Mouse (Mus musculus) lung, embryonic 14.5 days (tissue): ENCODE data around the gene Ctsd. TPM values are rescaled to one million over a fixed set of nuclear protein-coding genes. Genes with fewer than 3 reads are reported as not detected.
"Not testable (repeated sequence)": the region's sequence is repeated elsewhere in the genome, so short reads cannot be mapped to it uniquely, and the experiment has no call there.

Experiments
- ATAC-seq: fragments of 200-750 bp; cut with Nextera tagmentation; 2 replicates; pipeline ENCODE4 v1.8.0; 2017; ENCODE audit warnings: mild to moderate bottlenecking, moderate TSS enrichment, moderate library complexity; ENCODE audit not compliant: insufficient read depth
- DNase-seq: peaks from one replicate; pipeline ENCODE4 v3.0.0-alpha.2; 2015
- H3K27ac ChIP-seq: fragments of 300-500 bp; sonication (generic); 2 replicates; pipeline ENCODE4 v1.5.1; 2014; ENCODE audit warnings: low read depth, mild to moderate bottlenecking, moderate library complexity
- H3K27me3 ChIP-seq: fragments of 300-500 bp; sonication (generic); 2 replicates; pipeline ENCODE4 v1.6.1; 2014; ENCODE audit warnings: low read length, control low read depth; ENCODE audit not compliant: insufficient read depth
- H3K36me3 ChIP-seq: fragments of 300-500 bp; sonication (generic); 2 replicates; pipeline ENCODE4 v1.6.1; 2014; ENCODE audit warnings: control low read depth; ENCODE audit not compliant: insufficient read depth
- H3K4me1 ChIP-seq: fragments of 300-500 bp; sonication (generic); 2 replicates; pipeline ENCODE4 v1.6.1; 2014; ENCODE audit warnings: antibody characterized with exemption, control low read depth; ENCODE audit not compliant: insufficient read depth
- H3K4me2 ChIP-seq: fragments of 300-500 bp; sonication (generic); 2 replicates; pipeline ENCODE4 v1.6.1; 2014; ENCODE audit warnings: mild to moderate bottlenecking
- H3K4me3 ChIP-seq: fragments of 300-500 bp; sonication (generic); 2 replicates; pipeline ENCODE4 v1.5.1; 2014; ENCODE audit warnings: low read depth, low read length
- H3K9ac ChIP-seq: fragments of 300-500 bp; sonication (generic); 2 replicates; pipeline ENCODE4 v1.6.1; 2014
- H3K9me3 ChIP-seq: fragments of 300-500 bp; sonication (generic); 2 replicates; pipeline ENCODE4 v1.6.1; 2016; ENCODE audit warnings: low read depth, low read length, control low read depth
- CTCF ChIP-seq: IDR thresholded peaks from 2 replicates; pipeline ENCODE4 v1.5.1; 2016; ENCODE audit warnings: antibody characterized with exemption, low read depth
- WGBS: fragments of 180-500 bp; shearing (Covaris S2); extraction: QIAGEN DNeasy Blood & Tissue Kit; methylation state at CpG from one replicate; pipeline ENCODE4 v1.1.7; 2014; 5-methylcytosine and 5-hydroxymethylcytosine counted together
- polyA plus RNA-seq: library from polyadenylated mRNA; unstranded; fragments of >200 nt; fragmentation: Nextera tagmentation; extraction: Ambion mirVana; gene quantifications from 2 replicates; pipeline ENCODE4 v1.2.1, GENCODE M21; 2014

The Ctsd gene
- polyA plus RNA-seq, 1 experiment from 2014 or later: 240 TPM

GRCm38 (mm10) chr7:142413285-142413684 is 25.4 kb upstream of the Ctsd start:
- DNase-seq (no peak), ATAC-seq (no peak)
- no peak overlapping the region for H3K4me3 ChIP-seq
- H3K27me3 ChIP-seq: no peaks in the 10 kb centered on the region
- TF ChIP-seq CTCF: no peak
- no peaks in the 10 kb centered on the region for H3K4me1 ChIP-seq
- no peak overlapping the region for H3K9ac ChIP-seq
- H3K36me3 ChIP-seq: no peaks in the 10 kb centered on the region
- H3K27ac ChIP-seq: no peak overlapping the region
- no peak overlapping the region for H3K4me2 ChIP-seq
- WGBS: 75% methylated on average over 6 of the region's 6 CpGs
- no peaks in the 10 kb centered on the region for H3K9me3 ChIP-seq

- H3K27me3 ChIP-seq: no peaks in the 10 kb centered on the region
- no peak overlapping the region for H3K4me3 ChIP-seq
- DNase-seq (no peak), ATAC-seq (no peak)
- no peak overlapping the region for H3K27ac ChIP-seq
- no peaks in the 10 kb centered on the region for H3K36me3 ChIP-seq
- no peak overlapping the region for H3K4me2 ChIP-seq
- TF ChIP-seq CTCF: no peak
- H3K4me1 ChIP-seq: no peaks in the 10 kb centered on the region
- no peak overlapping the region for H3K9ac ChIP-seq
- no peaks in the 10 kb centered on the region for H3K9me3 ChIP-seq
- WGBS: 64% methylated on average over 3 of the region's 3 CpGs
Observed at GRCm38 (mm10) chr7:142409603-142410002, 21.8 kb upstream of the Ctsd start.

GRCm38 (mm10) chr7:142408686-142409085 is 20.8 kb upstream of the Ctsd start:
- H3K4me1 ChIP-seq: no peaks in the 10 kb centered on the region
- no peak for ATAC-seq
- 92% methylated on average over 8 of the region's 8 CpGs for WGBS

GRCm38 (mm10) chr7:142407935-142408334 is 20.1 kb upstream of the Ctsd start:
- TF ChIP-seq CTCF: no peak
- no peak overlapping the region for H3K27ac ChIP-seq
- no peak overlapping the region for H3K4me2 ChIP-seq
- H3K4me1 ChIP-seq: no peaks in the 10 kb centered on the region
- no peaks in the 10 kb centered on the region for H3K9me3 ChIP-seq
- ATAC-seq (no peak), DNase-seq (no peak)
- H3K9ac ChIP-seq: no peak overlapping the region
- H3K27me3 ChIP-seq: no peaks in the 10 kb centered on the region
- WGBS: 63% methylated on average over 4 of the region's 4 CpGs
- H3K36me3 ChIP-seq: no peaks in the 10 kb centered on the region
- H3K4me3 ChIP-seq: no peak overlapping the region

More at GRCm38 (mm10) chr7:142408686-142409085, 20.8 kb upstream of the Ctsd start:
- H3K9ac ChIP-seq: no peak overlapping the region
- H3K9me3 ChIP-seq: no peaks in the 10 kb centered on the region
- H3K27me3 ChIP-seq: no peaks in the 10 kb centered on the region
- no peak overlapping the region for H3K27ac ChIP-seq
- TF ChIP-seq CTCF: no peak
- no peaks in the 10 kb centered on the region for H3K36me3 ChIP-seq
- no peak overlapping the region for H3K4me3 ChIP-seq
- no peak for DNase-seq
- no peak overlapping the region for H3K4me2 ChIP-seq

- not testable (repeated sequence) for H3K4me3 ChIP-seq, H3K36me3 ChIP-seq, H3K27ac ChIP-seq, H3K4me1 ChIP-seq, H3K9ac ChIP-seq, H3K9me3 ChIP-seq, DNase-seq, H3K27me3 ChIP-seq, H3K4me2 ChIP-seq, ATAC-seq
- WGBS: 90% methylated on average over 5 of the region's 5 CpGs
Observed at GRCm38 (mm10) chr7:142405134-142405533, 17.3 kb upstream of the Ctsd start.

- no peak for TF ChIP-seq CTCF
- DNase-seq (peak; percentile 47), ATAC-seq (no peak)
- H3K4me1 ChIP-seq: no peaks in the 10 kb centered on the region
- H3K4me3 ChIP-seq: no peak overlapping the region
- no peak overlapping the region for H3K9ac ChIP-seq
- H3K27me3 ChIP-seq: no peaks in the 10 kb centered on the region
- no peak overlapping the region for H3K27ac ChIP-seq
- H3K9me3 ChIP-seq: no peaks in the 10 kb centered on the region
- no peak overlapping the region for H3K4me2 ChIP-seq
- WGBS: 67% methylated on average over 4 of the region's 4 CpGs
- H3K36me3 ChIP-seq: no peaks in the 10 kb centered on the region
Observed at GRCm38 (mm10) chr7:142403591-142403990, 15.8 kb upstream of the Ctsd start.

- H3K4me3 ChIP-seq: no peak overlapping the region
- H3K27me3 ChIP-seq: no peaks in the 10 kb centered on the region
- H3K9me3 ChIP-seq: no peaks in the 10 kb centered on the region
- TF ChIP-seq CTCF: no peak
- H3K9ac ChIP-seq: no peak overlapping the region
- no peak overlapping the region for H3K27ac ChIP-seq
- no peaks in the 10 kb centered on the region for H3K4me1 ChIP-seq
- no peaks in the 10 kb centered on the region for H3K36me3 ChIP-seq
- 45% methylated on average over 7 of the region's 7 CpGs for WGBS
- DNase-seq: peak; percentile 17
- ATAC-seq: no peak
- no peak overlapping the region for H3K4me2 ChIP-seq
Observed at GRCm38 (mm10) chr7:142400750-142401142, 12.9 kb upstream of the Ctsd start.
